Mouse (Mus musculus): ENCODE results near the gene Retreg1. TPM values are rescaled to one million over a fixed set of nuclear protein-coding genes. Genes with fewer than 3 reads are reported as not detected.

The Retreg1 gene
- polyA plus RNA-seq, 1 experiment from 2014 or later, result 110 TPM

DNA sequence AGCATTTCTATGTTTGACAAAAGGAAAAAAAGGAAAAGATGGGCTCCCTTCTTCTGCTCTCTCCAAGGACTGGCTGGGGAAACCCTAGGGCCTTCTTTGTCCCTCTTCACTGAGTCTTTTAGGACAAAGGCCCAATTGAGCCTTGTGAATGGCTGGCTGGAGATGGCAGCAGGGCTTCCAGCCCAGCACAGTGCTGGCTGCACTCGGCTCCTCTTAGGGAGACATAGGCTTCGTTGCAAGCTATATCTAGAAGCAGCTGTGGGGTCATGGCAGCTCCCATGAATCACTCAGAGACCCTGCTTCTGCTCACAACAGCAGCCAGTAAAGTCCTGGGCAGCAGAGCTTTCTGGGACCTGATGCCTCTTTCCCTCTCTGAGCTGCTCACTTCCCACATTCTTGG lies 50.3 kb downstream of the Retreg1 start:
- ChIA-PET CTCF (interaction anchor here (1.2 kb wide), 1 partner anchor 11 kb away, joined by 3 read pairs; no protein-coding TSS in a partner anchor), POLR2A (no interaction called here)
- no peak for ATAC-seq
- no peak for DNase-seq (ENCODE audit: low read depth, low spot score)
- in situ Hi-C loops (cut with MboI; ENCODE audit: low pct_unique_long_range_greater_than_20kb), result no loop called here
- no peaks in the 10 kb centered on the region for H3K27me3 ChIP-seq
- no peak for TF ChIP-seq CTCF (IDR thresholded peaks at IDR 0.05)

DNA sequence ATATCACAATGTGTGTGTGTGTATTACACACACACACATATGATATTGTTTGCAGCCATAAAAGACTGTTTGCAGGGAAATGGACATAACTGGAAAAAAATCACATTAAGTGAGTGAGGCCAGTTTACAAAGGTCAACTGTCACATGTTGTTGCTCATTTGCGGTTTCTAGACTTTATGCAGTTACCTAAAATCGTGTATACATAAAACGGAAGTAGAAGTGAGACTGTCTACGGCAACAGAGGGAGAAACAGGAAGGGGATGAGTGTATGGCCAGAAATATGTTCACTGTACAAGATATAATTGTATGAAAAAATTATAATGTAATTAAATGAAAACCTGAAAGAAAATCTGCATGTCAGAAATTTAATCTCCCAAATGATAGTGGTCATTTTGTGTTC lies 53.8 kb downstream of the Retreg1 start:
- POLR2A ChIA-PET, result no interaction called here
- DNase-seq (ENCODE audit: low read depth, low spot score) (no peak), ATAC-seq (no peak)
- H3K27me3 ChIP-seq, result no peaks in the 10 kb centered on the region
- no peak for TF ChIP-seq CTCF (IDR thresholded peaks at IDR 0.05)
- in situ Hi-C loops (cut with MboI; ENCODE audit: low pct_unique_long_range_greater_than_20kb), result no loop called here
- CTCF ChIA-PET, result no interaction called here

DNA sequence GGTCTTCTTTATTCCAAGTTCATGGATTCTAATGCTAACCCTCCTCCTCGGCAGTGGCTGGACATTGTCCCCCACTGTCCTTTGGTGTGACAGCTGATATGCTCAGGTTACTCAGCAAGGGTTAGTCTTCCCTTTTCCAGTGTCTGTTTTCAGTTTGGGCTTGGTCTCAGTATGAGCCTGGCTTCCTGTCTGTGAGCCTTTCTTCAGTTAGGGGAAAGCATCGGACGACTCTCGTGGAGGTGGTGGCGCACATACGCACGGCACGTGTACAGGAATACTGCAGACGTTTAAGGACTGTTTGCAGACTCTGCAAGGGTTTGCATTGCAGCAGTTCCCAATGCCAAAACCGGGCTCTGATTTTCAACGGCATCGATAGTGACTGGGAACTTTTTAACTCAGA lies 54.6 kb downstream of the Retreg1 start:
- DNase-seq (ENCODE audit: low read depth, low spot score) (no peak), ATAC-seq (no peak)
- POLR2A ChIA-PET, result no interaction called here
- in situ Hi-C loops (cut with MboI; ENCODE audit: low pct_unique_long_range_greater_than_20kb), result no loop called here
- no peaks in the 10 kb centered on the region for H3K27me3 ChIP-seq
- CTCF ChIA-PET, result interaction anchor here (1.1 kb wide), 1 partner anchor 10 kb away, joined by 3 read pairs; no protein-coding TSS in a partner anchor
- TF ChIP-seq CTCF (IDR thresholded peaks at IDR 0.05), result no peak

DNA sequence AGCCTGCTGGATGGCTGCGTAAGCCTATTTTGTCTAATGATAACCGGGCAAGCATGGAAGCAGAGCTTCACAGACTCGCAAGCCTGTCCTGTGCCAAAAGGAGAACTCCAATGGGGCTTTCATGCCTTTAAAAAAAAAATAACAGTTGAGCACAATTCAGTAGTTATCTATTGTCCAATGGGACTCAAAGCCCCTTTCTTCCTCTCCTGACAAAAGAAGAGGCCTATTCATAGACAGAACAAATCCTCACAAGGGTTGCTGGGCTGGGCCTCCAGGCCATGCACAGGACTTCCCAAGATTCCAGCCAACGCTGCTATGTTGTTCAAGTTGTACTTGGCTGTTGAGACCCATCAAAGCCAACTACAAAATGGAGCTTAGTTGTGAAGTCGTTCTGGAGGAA lies 56.0 kb downstream of the Retreg1 start:
- CTCF ChIA-PET, result interaction anchor here (1.1 to 2.6 kb wide), 3 partner anchors 9 to 94 kb away, joined by 3 to 10 read pairs (median 3); no protein-coding TSS in a partner anchor
- DNase-seq (ENCODE audit: low read depth, low spot score) (no peak), ATAC-seq (no peak)
- POLR2A ChIA-PET, result no interaction called here
- no peaks in the 10 kb centered on the region for H3K27me3 ChIP-seq
- in situ Hi-C loops (cut with MboI; ENCODE audit: low pct_unique_long_range_greater_than_20kb), result no loop called here
- TF ChIP-seq CTCF (IDR thresholded peaks at IDR 0.05), result no peak

DNA sequence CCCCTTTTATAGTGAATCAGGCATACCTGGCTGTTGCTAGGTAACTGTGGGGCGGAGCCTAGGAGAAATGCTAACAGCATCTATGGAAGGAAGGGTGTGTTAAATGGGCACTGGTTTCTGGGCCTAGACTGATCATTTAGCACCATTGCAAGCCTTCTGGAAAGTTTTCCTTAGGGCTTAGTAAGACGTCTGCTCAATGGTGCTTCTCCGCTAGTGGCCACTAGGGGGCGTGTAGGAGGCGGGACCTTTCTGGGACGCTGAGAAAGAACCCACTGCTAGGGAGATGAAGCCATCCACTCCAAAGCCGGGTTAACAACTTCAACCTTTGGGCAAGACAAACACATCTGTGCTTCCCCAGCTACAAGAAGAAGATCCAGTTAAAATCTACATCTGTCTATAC lies 57.6 kb downstream of the Retreg1 start:
- DNase-seq (ENCODE audit: low read depth, low spot score) (no peak), ATAC-seq (peak; percentile 91)
- POLR2A ChIA-PET, result no interaction called here
- in situ Hi-C loops (cut with MboI; ENCODE audit: low pct_unique_long_range_greater_than_20kb), result no loop called here
- CTCF ChIA-PET, result interaction anchor here (0.7 to 2.6 kb wide), 6 partner anchors 13 to 89 kb away, joined by 3 to 10 read pairs (median 3); no protein-coding TSS in a partner anchor
- TF ChIP-seq CTCF (IDR thresholded peaks at IDR 0.05), result peak; percentile 96
- no peaks in the 10 kb centered on the region for H3K27me3 ChIP-seq

DNA sequence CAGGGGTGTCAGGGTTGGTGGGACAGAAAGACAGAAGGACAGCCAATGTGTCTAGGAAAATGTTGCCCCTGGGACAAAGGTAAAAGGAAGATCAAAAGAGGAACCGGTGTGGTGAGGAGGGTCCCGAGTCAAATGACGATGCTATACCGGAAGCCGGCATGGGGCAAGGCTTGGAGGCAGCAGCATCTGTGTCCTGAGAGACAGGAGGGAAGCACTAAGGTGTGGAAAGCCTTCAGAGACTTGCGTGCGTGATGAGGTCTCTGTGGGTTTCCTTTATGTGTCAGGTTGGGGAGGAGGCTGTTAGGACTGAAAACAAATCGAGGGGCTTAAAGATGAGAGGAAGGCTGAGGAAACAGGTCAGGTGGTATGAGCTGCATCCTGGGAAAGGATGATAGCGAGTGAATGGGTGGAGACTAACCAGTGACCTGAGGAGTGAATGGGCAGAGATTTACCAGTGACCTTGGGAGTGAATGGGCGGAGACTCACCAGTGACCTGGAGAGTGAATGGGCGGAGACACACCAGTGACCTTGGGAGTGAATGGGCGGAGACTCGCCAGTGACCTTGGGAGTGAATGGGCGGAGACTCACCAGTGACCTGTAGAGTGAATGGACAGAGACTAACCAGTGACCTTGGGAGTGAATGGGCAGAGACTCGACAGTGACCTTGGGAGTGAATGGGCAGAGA lies 60.1 kb downstream of the Retreg1 start:
- ATAC-seq (no peak), DNase-seq (ENCODE audit: low read depth, low spot score) (no peak)
- CTCF ChIA-PET, result no interaction called here
- POLR2A ChIA-PET, result no interaction called here
- in situ Hi-C loops (cut with MboI; ENCODE audit: low pct_unique_long_range_greater_than_20kb), result no loop called here
- H3K27me3 ChIP-seq, result no peaks in the 10 kb centered on the region
- no peak for TF ChIP-seq CTCF (IDR thresholded peaks at IDR 0.05)

DNA sequence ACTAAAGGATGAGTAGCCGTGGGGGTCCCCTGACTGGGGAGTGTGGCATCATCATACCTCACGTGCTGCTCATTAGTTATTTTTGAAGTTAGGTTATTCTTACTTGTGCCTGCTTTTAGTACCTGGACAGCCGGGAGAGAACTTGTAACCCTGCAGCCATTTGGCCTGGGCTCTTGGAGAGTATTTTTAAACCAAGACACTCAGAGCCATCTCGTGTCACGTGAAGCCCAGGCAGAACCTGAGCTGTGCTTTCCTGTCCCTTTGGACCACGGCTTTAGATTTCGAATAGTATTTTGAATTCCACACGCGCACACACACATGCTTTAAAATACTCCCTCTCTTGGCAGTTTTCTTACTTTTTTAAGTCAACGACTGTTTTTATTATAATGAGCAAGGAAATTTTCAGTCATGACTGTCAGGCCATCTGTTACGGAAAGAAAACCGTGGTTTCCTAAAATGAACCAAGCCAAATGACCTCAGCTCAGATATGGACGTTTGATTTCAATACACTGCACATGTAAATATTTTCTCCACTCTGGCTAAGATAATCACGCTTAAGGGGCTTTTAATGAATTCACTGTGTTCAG lies 61.5 kb downstream of the Retreg1 start:
- in situ Hi-C loops (cut with MboI; ENCODE audit: low pct_unique_long_range_greater_than_20kb), result no loop called here
- DNase-seq (ENCODE audit: low read depth, low spot score), result no peak

DNA sequence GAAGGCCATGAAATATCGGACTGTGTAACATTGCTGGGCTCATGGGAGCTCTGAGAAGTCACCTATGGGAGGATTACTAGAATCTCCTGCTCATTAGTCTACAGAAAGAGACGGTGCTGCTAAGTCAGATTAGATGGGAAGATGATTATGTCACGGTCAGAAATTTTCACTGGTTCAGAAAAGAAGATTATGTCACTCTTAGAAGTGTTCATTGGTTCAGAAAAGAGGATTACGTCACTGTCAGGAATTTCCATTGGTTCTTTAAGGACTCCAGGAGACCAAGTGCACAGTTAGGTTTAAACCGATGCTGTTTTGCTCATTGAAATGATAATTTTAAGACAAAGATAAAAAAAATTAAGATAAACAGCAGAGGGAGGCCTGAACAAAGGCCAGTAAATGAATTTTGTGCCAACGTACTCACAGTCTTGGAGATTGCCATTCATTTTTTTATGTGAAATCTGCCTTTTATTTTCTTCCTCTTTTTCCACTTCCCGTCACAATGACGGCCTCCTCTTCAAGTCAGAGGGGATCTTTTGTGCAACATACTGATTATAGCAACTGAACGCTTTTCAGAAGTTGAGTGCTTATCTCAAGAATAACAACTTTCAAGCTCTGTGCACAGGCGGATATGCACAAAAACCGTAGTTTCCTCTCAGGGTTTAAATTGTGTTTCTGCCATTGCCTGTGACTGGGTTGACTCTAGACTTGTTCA lies 67.0 kb downstream of the Retreg1 start:
- DNase-seq (ENCODE audit: low read depth, low spot score) (no peak), ATAC-seq (no peak)
- in situ Hi-C loops (cut with MboI; ENCODE audit: low pct_unique_long_range_greater_than_20kb), result loop anchor here (5.0 kb wide), 1 partner anchor 47 kb away; no protein-coding TSS in a partner anchor
- ChIA-PET CTCF (interaction anchor here (1.0 to 2.1 kb wide), 3 partner anchors 34 to 91 kb away, joined by 3 to 7 read pairs (median 5); no protein-coding TSS in a partner anchor), POLR2A (no interaction called here)
- no peaks in the 10 kb centered on the region for H3K27me3 ChIP-seq
- no peak for TF ChIP-seq CTCF (IDR thresholded peaks at IDR 0.05)

More for the DNA sequence above, 61.5 kb downstream of the Retreg1 start:
- TF ChIP-seq CTCF (IDR thresholded peaks at IDR 0.05), result no peak
- POLR2A ChIA-PET, result no interaction called here
- no peaks in the 10 kb centered on the region for H3K27me3 ChIP-seq
- CTCF ChIA-PET, result interaction anchor here (1.5 kb wide), 1 partner anchor 54 kb away, joined by 3 read pairs; no protein-coding TSS in a partner anchor
- ATAC-seq, result no peak

DNA sequence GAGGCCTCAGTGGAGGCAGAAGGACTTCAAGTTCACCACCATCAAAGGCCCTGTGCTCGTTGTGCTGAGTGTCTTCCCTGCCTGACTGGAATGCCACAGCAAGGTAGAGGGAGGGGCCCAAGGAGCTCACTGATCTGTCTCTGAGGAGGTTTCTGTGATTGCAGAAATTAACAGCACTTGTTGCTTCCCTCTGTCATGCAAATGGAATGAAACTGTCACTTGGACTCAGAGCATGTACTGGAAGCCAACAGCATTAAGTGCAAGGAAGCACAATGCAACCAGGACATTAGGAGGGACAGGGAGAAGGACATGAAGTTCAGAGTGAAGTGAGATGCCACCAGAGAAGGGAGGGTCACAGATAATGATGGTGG lies 67.5 kb downstream of the Retreg1 start:
- CTCF ChIA-PET, result interaction anchor here (1.0 to 2.1 kb wide), 3 partner anchors 34 to 91 kb away, joined by 3 to 7 read pairs (median 5); no protein-coding TSS in a partner anchor
- POLR2A ChIA-PET, result no interaction called here
- no peaks in the 10 kb centered on the region for H3K27me3 ChIP-seq
- TF ChIP-seq CTCF (IDR thresholded peaks at IDR 0.05), result no peak
- ATAC-seq, result no peak
- DNase-seq (ENCODE audit: low read depth, low spot score), result no peak
- in situ Hi-C loops (cut with MboI; ENCODE audit: low pct_unique_long_range_greater_than_20kb), result loop anchor here (5.0 kb wide), 1 partner anchor 47 kb away; no protein-coding TSS in a partner anchor

DNA sequence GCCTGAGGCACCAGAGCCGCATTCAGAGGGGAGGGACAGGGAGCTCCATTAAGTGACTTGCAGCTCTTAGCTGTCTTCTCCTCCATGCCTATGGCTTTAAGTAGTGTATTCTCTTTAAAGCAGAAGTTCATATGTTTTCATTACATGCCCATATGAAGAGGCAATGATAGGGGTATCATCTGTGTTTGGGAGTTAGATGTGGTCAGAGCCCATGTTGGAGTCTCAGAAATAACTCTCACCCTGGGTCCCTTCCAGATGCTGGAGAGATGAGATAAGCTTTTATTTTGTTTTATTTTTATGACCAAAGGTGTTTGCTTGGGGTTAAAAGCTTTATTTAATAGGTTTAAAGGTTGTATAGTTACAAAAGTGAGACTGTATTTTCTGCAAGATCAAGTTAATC lies 67.9 kb downstream of the Retreg1 start:
- H3K27me3 ChIP-seq, result no peaks in the 10 kb centered on the region
- no peak for DNase-seq (ENCODE audit: low read depth, low spot score)
- in situ Hi-C loops (cut with MboI; ENCODE audit: low pct_unique_long_range_greater_than_20kb), result loop anchor here (5.0 kb wide), 1 partner anchor 46 kb away; no protein-coding TSS in a partner anchor
- no peak for TF ChIP-seq CTCF (IDR thresholded peaks at IDR 0.05)
- ATAC-seq, result no peak
- POLR2A ChIA-PET, result interaction anchor here (0.8 kb wide), 1 partner anchor 19 kb away, joined by 3 read pairs; no protein-coding TSS in a partner anchor
- CTCF ChIA-PET, result interaction anchor here (0.8 to 2.1 kb wide), 4 partner anchors 9 to 48 kb away, joined by 3 to 7 read pairs (median 4); no protein-coding TSS in a partner anchor

Measured in Patski (cell line).